Mouse (Mus musculus) forebrain, postnatal 0 days (tissue): ENCODE results near the gene Cep295. TPM values are rescaled to one million over a fixed set of nuclear protein-coding genes. Genes with fewer than 3 reads are reported as not detected.

ENCODE experiments used
- ATAC-seq: fragments of 200-750 bp; cut with Nextera tagmentation; 2 replicates; pipeline ENCODE4 v1.8.0; 2017; ENCODE audit warnings: mild to moderate bottlenecking, moderate library complexity
- DNase-seq: peaks from one replicate; pipeline ENCODE4 v3.0.0-alpha.2; 2015
- H3K27ac ChIP-seq: fragments of 300-500 bp; sonication (generic); 2 replicates; pipeline ENCODE4 v1.5.1; 2014; ENCODE audit warnings: low read depth, mild to moderate bottlenecking, antibody characterized with exemption, low read length, moderate library complexity, mixed read lengths
- H3K27me3 ChIP-seq: fragments of 300-500 bp; sonication (generic); 2 replicates; pipeline ENCODE4 v1.6.1; 2014; ENCODE audit warnings: mild to moderate bottlenecking, low read length, mixed read lengths; ENCODE audit not compliant: insufficient read depth
- H3K36me3 ChIP-seq: fragments of 300-500 bp; sonication (generic); 2 replicates; pipeline ENCODE4 v1.6.1; 2014; ENCODE audit warnings: mild to moderate bottlenecking, moderate library complexity; ENCODE audit not compliant: insufficient read depth
- H3K4me1 ChIP-seq: fragments of 300-500 bp; sonication (generic); 2 replicates; pipeline ENCODE4 v1.6.1; 2014; ENCODE audit warnings: antibody characterized with exemption; ENCODE audit not compliant: insufficient read depth
- H3K4me2 ChIP-seq: fragments of 300-500 bp; sonication (generic); 2 replicates; pipeline ENCODE4 v1.6.1; 2014; ENCODE audit warnings: low read depth, mild to moderate bottlenecking, moderate library complexity
- H3K4me3 ChIP-seq: fragments of 300-500 bp; sonication (generic); 2 replicates; pipeline ENCODE4 v1.5.1; 2014; ENCODE audit warnings: low read depth, low read length, mixed read lengths
- H3K9ac ChIP-seq: fragments of 300-500 bp; sonication (generic); 2 replicates; pipeline ENCODE4 v1.6.1; 2014; ENCODE audit warnings: mild to moderate bottlenecking
- H3K9me3 ChIP-seq: fragments of 300-500 bp; sonication (generic); 2 replicates; pipeline ENCODE4 v1.6.1; 2016; ENCODE audit warnings: low read length
- CTCF ChIP-seq: sonication (generic); IDR thresholded peaks from 2 replicates; pipeline ENCODE4 v1.5.1; 2016; ENCODE audit warnings: antibody characterized with exemption, control low read depth, low read depth
- WGBS: fragments of 180-500 bp; shearing (Covaris S2); extraction: QIAGEN DNeasy Blood & Tissue Kit; methylation state at CpG from one replicate; pipeline ENCODE4 v1.1.7; 2014; 5-methylcytosine and 5-hydroxymethylcytosine counted together
- microRNA-seq, 2 experiments: library from miRNA; unstranded; fragments of <30 nt; microRNA quantifications; one replicate each; pipeline ENCODE4; 2016
- polyA plus RNA-seq: library from polyadenylated mRNA; unstranded; fragments of >200 nt; fragmentation: Nextera tagmentation; extraction: Ambion mirVana; gene quantifications from 2 replicates; pipeline ENCODE4 v1.2.1, GENCODE M21; 2015
- total RNA-seq: library from RNA; depleted of rRNA; stranded (reverse); fragments of >200 nt; gene quantifications from 2 replicates; pipeline ENCODE4 v1.2.3, GENCODE M21; 2014; rRNA removed

Gene Cep295
- total and polyA plus RNA-seq, 2 experiments from 2014 or later = 8.7 to 45.7 TPM

DNA sequence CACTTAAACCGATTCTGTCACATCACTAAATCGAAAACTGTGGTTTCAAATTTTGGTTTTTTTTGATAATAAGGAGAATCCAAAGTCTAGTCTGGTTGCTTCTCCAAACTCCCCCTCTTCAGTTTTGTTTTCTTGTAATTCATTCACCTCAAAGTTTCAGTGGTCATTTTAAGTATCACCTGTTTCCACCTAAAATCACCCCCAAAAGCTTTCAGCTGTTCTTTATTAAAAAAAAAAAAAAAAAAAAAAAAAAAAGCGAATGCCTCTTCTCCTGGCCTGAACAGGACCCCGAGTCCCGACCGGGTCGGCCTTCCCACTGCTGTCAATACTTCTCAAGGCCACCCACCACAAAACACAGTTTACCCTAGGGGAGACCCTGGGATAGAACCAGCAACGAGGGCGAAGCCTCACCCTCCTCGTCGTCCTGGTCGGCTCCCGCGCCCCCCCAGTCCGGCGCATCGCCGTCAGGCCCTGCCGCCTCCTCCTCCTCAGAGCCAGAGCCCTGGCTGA lies 78.4 kb downstream of the Cep295 start:
- Histone ChIP-seq H3K36me3 (peaks cover 22% of the 10 kb centered on the region), H3K9me3 (no peaks in the 10 kb centered on the region), H3K4me1 (peaks cover 11% of the 10 kb centered on the region), H3K4me2 (peak overlapping the region; percentile 60), H3K4me3 (peak overlapping the region; percentile 84), H3K27me3 (no peaks in the 10 kb centered on the region), H3K9ac (peak overlapping the region; percentile 96), H3K27ac (peak overlapping the region; percentile 91)
- ATAC-seq = no peak
- no peak for TF ChIP-seq CTCF
- WGBS = 10% methylated on average over 19 of the region's 19 CpGs
- DNase-seq = no peak

DNA sequence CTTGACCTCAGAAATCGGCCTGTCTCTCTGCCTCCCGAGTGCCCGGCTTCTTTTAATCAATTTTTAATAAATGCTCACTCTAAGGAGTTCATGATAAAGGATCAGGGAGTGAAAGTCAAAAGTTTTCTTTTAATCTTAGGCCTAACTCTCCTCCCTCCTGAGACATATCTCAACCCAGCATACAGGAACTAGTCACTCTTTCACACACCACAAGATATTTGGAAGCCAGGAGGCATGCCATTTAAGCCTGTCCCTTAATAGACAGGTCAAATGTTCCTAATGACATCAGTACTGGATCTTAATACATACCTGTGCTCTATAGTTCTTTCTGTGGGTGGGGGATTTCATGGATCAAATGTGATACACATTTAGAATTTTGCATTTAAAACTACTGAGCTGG lies 79.2 kb downstream of the Cep295 start:
- ATAC-seq (no peak), DNase-seq (no peak)
- peaks cover 30% of the 10 kb centered on the region for H3K36me3 ChIP-seq
- WGBS = 96% methylated on average over 3 of the region's 3 CpGs
- H3K9ac ChIP-seq = no peak overlapping the region
- H3K27ac ChIP-seq = no peak overlapping the region
- H3K9me3 ChIP-seq = no peaks in the 10 kb centered on the region
- no peaks in the 10 kb centered on the region for H3K27me3 ChIP-seq
- TF ChIP-seq CTCF = no peak
- H3K4me1 ChIP-seq = peaks cover 11% of the 10 kb centered on the region
- H3K4me3 ChIP-seq = no peak overlapping the region
- 0 out of 2 replicates have a peak overlapping the region, but pooled peaks have one; percentile 60 for H3K4me2 ChIP-seq

- H3K27ac ChIP-seq = no peak overlapping the region
- WGBS = 96% methylated on average over 4 of the region's 4 CpGs
- no peaks in the 10 kb centered on the region for H3K27me3 ChIP-seq
- ATAC-seq = no peak
- peaks cover 44% of the 10 kb centered on the region for H3K36me3 ChIP-seq
- no peaks in the 10 kb centered on the region for H3K9me3 ChIP-seq
- no peak for DNase-seq
- H3K4me2 ChIP-seq = no peak overlapping the region
- no peak overlapping the region for H3K9ac ChIP-seq
- peaks cover 11% of the 10 kb centered on the region for H3K4me1 ChIP-seq
- H3K4me3 ChIP-seq = no peak overlapping the region
- no peak for TF ChIP-seq CTCF
These were observed 80.7 kb downstream of the Cep295 start for GRCm38 (mm10) chr9:15276855-15277254.

GRCm38 (mm10) chr9:15273981-15274380 lies 83.6 kb downstream of the Cep295 start:
- Histone ChIP-seq H3K9ac (no peak overlapping the region), H3K9me3 (no peaks in the 10 kb centered on the region), H3K4me3 (no peak overlapping the region), H3K27me3 (no peaks in the 10 kb centered on the region), H3K36me3 (peaks cover 72% of the 10 kb centered on the region), H3K27ac (no peak overlapping the region), H3K4me1 (peaks cover 7% of the 10 kb centered on the region; the same call in 1 of the 2 replicates), H3K4me2 (no peak overlapping the region)
- DNase-seq = no peak
- TF ChIP-seq CTCF = no peak
- no peak for ATAC-seq
- WGBS = 99% methylated on average over 2 of the region's 2 CpGs

Small RNAs within 50 kb of the gene (microRNA-seq; reads per million reads assigned to microRNA genes)
- 0 reads per million in 2 experiments for gene Gm49349
- 0 reads per million in 2 experiments for gene mmu-mir-7650

Other genes with a start within 250 kb of the Cep295 start
- not detected in 2 replicates for gene Hephl1, start 245.7 kb downstream of the Cep295 start, total RNA-seq
- 0.04 TPM in 1 of 2 replicates, not detected in the other for gene Hephl1, start 245.7 kb downstream of the Cep295 start, polyA plus RNA-seq
- gene Vstm5, start 118.7 kb downstream of the Cep295 start, total RNA-seq = 20.2 and 21.6 TPM in 2 replicates
- gene Vstm5, start 118.7 kb downstream of the Cep295 start, polyA plus RNA-seq = 13.8 and 18.2 TPM in 2 replicates
- gene Med17, start 77.9 kb downstream of the Cep295 start, total RNA-seq = 30.7 and 30.9 TPM in 2 replicates
- 17.9 and 23.3 TPM in 2 replicates for gene Med17, start 77.9 kb downstream of the Cep295 start, polyA plus RNA-seq
- 80.7 and 96.7 TPM in 2 replicates for gene Taf1d, start 51.6 kb downstream of the Cep295 start, total RNA-seq
- gene Taf1d, start 51.6 kb downstream of the Cep295 start, polyA plus RNA-seq = 43.6 and 48.2 TPM in 2 replicates
- gene 4931406C07Rik, start 51.3 kb downstream of the Cep295 start, total RNA-seq = 10.8 and 12.9 TPM in 2 replicates
- gene 4931406C07Rik, start 51.3 kb downstream of the Cep295 start, polyA plus RNA-seq = 8.1 and 12.5 TPM in 2 replicates
- gene Smco4, start 135.6 kb upstream of the Cep295 start, total RNA-seq = 3.2 and 4.4 TPM in 2 replicates
- gene Smco4, start 135.6 kb upstream of the Cep295 start, polyA plus RNA-seq = 0.20 and 0.64 TPM in 2 replicates